Mouse (Mus musculus): ENCODE data around the gene Trim3.

GRCm38 (mm10) chr7:105638776-105639175 lies 5.4 kb upstream of the Trim3 start:
- TF ChIP-seq GATA1 (IDR thresholded peaks at IDR 0.05; ENCODE audit: borderline replicate concordance, low read length) (no peak), FLI1 (IDR thresholded peaks at IDR 0.05; ENCODE audit: low read length) (no peak)

Data from megakaryocyte, embryonic 14.5 days (primary cell).